Mouse (Mus musculus): ENCODE results near the gene Col20a1. TPM values are rescaled to one million over a fixed set of nuclear protein-coding genes. Genes with fewer than 3 reads are reported as not detected.

Col20a1 gene
- polyA plus RNA-seq, 1 experiment from 2014 or later, result 0.33 TPM

DNA sequence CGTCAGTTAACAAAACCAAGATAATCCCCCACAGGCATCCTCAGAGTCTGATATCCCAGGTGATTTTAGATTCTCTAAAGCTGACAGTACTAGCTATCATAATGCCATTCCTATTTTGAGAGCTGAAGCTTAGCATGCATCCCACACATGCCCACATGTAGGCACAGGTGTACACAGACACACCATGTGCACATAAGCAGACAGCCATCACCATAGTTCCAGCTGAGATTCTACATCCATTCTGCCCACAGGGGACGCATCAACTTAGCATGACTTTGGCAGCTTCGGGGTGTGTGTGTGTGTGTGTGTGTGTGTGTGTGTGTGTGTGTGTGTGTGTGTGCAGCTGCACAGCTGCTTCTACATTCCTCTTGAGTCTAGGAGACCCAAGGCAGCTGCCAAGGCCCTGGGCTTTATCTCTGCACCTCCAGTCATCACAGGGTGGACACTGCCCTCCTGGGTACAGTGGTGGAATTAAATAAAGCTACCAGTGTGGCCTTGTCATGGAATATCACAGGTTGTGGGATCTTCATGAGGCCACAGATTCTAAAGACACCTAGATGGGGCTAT lies 2.1 kb downstream of the Col20a1 start:
- Histone ChIP-seq H3K27me3 (ENCODE audit: control insufficient read depth, insufficient read depth, low read length) (no peaks in the 10 kb centered on the region), H3K4me1 (replicated peaks; ENCODE audit: control insufficient read depth, insufficient read depth, low read length) (peaks cover 5% of the 10 kb centered on the region; the same call in 1 of the 2 replicates), H3K9ac (no peak overlapping the region), H3K4me2 (replicated peaks) (no peak overlapping the region), H3K9me3 (ENCODE audit: control insufficient read depth, low read length) (no peaks in the 10 kb centered on the region), H3K27ac (no peak overlapping the region), H3K4me3 (replicated peaks; ENCODE audit: low read length) (no peak overlapping the region), H3K36me3 (replicated peaks; ENCODE audit: control insufficient read depth, insufficient read depth) (peaks cover 2% of the 10 kb centered on the region)
- DNase-seq (ENCODE audit: low spot score) (no peak), ATAC-seq (ENCODE audit: low FRiP score) (no peak)
- WGBS, result 39% methylated on average over 3 of the region's 3 CpGs

DNA sequence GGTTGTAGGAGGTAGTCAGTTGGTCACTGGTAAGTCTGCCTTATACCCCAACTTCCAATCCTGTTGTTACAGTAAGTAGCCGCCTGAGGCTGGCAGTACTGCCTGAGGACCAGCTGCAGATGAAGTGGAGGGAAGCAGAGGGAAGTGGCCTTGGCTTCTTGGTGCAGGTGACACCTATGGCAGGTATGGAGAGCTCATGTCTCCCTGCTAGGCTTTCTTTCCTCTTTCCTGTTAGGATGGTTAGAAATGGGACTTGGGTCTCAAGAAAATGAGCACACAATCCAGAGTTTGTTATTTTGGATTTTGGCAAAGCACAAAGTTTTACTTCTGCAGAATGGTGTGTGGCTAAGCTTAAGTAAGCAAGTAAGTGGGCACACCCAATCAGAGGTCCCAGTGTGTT lies 2.6 kb downstream of the Col20a1 start:
- H3K4me2 ChIP-seq (replicated peaks), result no peak overlapping the region
- H3K27me3 ChIP-seq (ENCODE audit: control insufficient read depth, insufficient read depth, low read length), result no peaks in the 10 kb centered on the region
- H3K9ac ChIP-seq, result no peak overlapping the region
- H3K4me1 ChIP-seq (replicated peaks; ENCODE audit: control insufficient read depth, insufficient read depth, low read length), result peaks cover 5% of the 10 kb centered on the region; the same call in 1 of the 2 replicates
- H3K4me3 ChIP-seq (replicated peaks; ENCODE audit: low read length), result no peak overlapping the region
- WGBS, result 87% methylated on average over 1 of the region's 1 CpGs
- DNase-seq (ENCODE audit: low spot score), result no peak
- ATAC-seq (ENCODE audit: low FRiP score), result no peak
- no peak overlapping the region for H3K27ac ChIP-seq
- H3K36me3 ChIP-seq (replicated peaks; ENCODE audit: control insufficient read depth, insufficient read depth), result no peaks in the 10 kb centered on the region; the same call in 1 of the 2 replicates
- H3K9me3 ChIP-seq (ENCODE audit: control insufficient read depth, low read length), result no peaks in the 10 kb centered on the region

DNA sequence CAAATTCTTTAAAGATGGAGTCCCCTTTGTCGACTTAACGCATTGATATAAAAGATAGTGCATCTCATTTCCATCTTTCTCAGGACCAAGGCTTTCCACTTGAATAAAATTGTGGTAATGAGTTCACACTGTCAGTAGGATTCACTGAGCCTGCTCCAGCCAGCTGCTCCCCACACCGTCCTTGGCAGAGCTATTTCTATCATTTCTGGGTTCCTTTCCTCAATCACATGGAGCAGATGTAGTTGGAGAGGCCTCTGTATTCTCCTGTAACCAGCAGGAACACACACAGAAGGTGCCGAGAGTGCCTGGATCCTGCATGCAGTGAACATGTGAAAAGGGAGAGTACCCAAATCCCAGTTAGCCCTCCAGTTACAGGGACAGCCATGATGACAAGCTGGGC lies 4.0 kb downstream of the Col20a1 start:
- WGBS, result 57% methylated on average over 4 of the region's 4 CpGs
- Histone ChIP-seq H3K4me1 (replicated peaks; ENCODE audit: control insufficient read depth, insufficient read depth, low read length) (peaks cover 5% of the 10 kb centered on the region; the same call in 1 of the 2 replicates), H3K4me3 (replicated peaks; ENCODE audit: low read length) (no peak overlapping the region), H3K9ac (no peak overlapping the region), H3K27ac (no peak overlapping the region), H3K4me2 (replicated peaks) (no peak overlapping the region), H3K27me3 (ENCODE audit: control insufficient read depth, insufficient read depth, low read length) (no peaks in the 10 kb centered on the region), H3K9me3 (ENCODE audit: control insufficient read depth, low read length) (no peaks in the 10 kb centered on the region), H3K36me3 (replicated peaks; ENCODE audit: control insufficient read depth, insufficient read depth) (no peaks in the 10 kb centered on the region)
- DNase-seq (ENCODE audit: low spot score) (no peak), ATAC-seq (ENCODE audit: low FRiP score) (no peak)

DNA sequence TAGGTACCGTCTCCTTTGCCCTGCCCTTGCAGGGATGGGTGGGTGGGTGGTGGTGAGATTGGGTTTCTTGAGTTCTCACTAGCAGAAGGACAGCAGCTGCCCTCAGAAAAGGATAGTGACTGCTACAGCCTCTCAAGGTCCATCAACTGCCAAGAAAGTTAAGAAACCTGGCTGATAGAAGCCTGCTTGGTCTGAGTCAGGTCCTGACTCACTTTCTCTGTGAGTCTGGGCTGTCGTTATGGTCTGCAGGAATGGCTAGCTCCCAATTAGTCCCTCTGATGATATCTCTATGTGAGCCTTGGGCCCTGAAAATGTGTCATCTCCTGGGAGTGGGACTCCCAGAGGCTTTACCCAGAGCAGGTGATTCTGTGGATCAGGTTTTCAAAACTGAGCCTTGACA lies 8.0 kb downstream of the Col20a1 start:
- H3K4me3 ChIP-seq (replicated peaks; ENCODE audit: low read length), result no peak overlapping the region
- no peaks in the 10 kb centered on the region for H3K4me1 ChIP-seq (replicated peaks; ENCODE audit: control insufficient read depth, insufficient read depth, low read length)
- ATAC-seq (ENCODE audit: low FRiP score) (no peak), DNase-seq (ENCODE audit: low spot score) (no peak)
- no peaks in the 10 kb centered on the region for H3K27me3 ChIP-seq (ENCODE audit: control insufficient read depth, insufficient read depth, low read length)
- H3K9me3 ChIP-seq (ENCODE audit: control insufficient read depth, low read length), result no peaks in the 10 kb centered on the region
- WGBS, result 90% methylated on average over 2 of the region's 2 CpGs
- H3K9ac ChIP-seq, result no peak overlapping the region
- H3K4me2 ChIP-seq (replicated peaks), result no peak overlapping the region
- H3K36me3 ChIP-seq (replicated peaks; ENCODE audit: control insufficient read depth, insufficient read depth), result no peaks in the 10 kb centered on the region
- no peak overlapping the region for H3K27ac ChIP-seq

DNA sequence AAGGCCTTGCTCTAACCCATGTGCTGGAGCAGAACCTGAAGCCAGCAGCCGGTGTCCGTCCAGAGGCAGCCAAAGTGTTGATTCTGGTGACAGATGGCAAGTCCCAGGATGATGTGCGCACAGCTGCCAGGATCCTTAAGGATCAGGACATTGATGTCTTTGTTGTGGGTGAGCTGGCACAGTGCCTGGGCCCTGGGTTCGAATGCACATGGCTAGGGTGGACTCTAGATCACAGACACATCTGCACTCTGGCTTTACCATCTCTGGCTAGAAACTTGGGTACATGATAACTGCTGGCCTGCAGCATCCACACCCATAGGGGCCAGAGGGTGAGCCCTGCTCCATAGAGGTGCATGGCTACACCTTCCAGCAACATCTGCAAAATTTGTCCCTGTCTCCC lies 9.1 kb downstream of the Col20a1 start:
- WGBS, result 74% methylated on average over 4 of the region's 4 CpGs
- Histone ChIP-seq H3K27me3 (ENCODE audit: control insufficient read depth, insufficient read depth, low read length) (no peaks in the 10 kb centered on the region), H3K27ac (no peak overlapping the region), H3K9me3 (ENCODE audit: control insufficient read depth, low read length) (no peaks in the 10 kb centered on the region), H3K36me3 (replicated peaks; ENCODE audit: control insufficient read depth, insufficient read depth) (no peaks in the 10 kb centered on the region), H3K4me3 (replicated peaks; ENCODE audit: low read length) (no peak overlapping the region), H3K9ac (no peak overlapping the region), H3K4me1 (replicated peaks; ENCODE audit: control insufficient read depth, insufficient read depth, low read length) (no peaks in the 10 kb centered on the region), H3K4me2 (replicated peaks) (no peak overlapping the region)
- DNase-seq (ENCODE audit: low spot score), result no peak
- ATAC-seq (ENCODE audit: low FRiP score), result no peak

DNA sequence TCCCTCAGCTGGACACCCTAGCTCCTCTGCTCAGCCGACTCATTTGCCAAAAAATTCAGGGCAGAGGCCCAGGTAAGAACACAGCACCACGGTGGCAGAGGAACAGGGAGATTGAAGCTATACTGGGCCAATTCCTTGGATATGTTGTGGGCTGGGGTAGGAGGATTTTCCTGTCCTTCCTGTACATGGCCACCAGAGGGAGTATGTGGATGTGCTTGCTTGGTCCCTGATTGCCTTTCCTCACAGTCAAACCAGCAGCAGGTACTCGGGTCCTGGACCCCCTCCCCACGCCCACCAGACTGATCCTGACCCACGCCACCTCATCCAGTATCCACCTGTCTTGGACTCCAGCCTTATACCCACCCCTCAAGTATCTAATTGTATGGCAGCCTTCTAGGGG lies 10.1 kb downstream of the Col20a1 start:
- no peak overlapping the region for H3K27ac ChIP-seq
- H3K4me1 ChIP-seq (replicated peaks; ENCODE audit: control insufficient read depth, insufficient read depth, low read length), result no peaks in the 10 kb centered on the region
- no peaks in the 10 kb centered on the region for H3K36me3 ChIP-seq (replicated peaks; ENCODE audit: control insufficient read depth, insufficient read depth)
- ATAC-seq (ENCODE audit: low FRiP score), result peak; percentile 52; the same call in 1 of the 2 replicates
- H3K9me3 ChIP-seq (ENCODE audit: control insufficient read depth, low read length), result no peaks in the 10 kb centered on the region
- H3K9ac ChIP-seq, result no peak overlapping the region
- no peak overlapping the region for H3K4me3 ChIP-seq (replicated peaks; ENCODE audit: low read length)
- WGBS, result 11% methylated on average over 5 of the region's 5 CpGs
- peak; percentile 79 for DNase-seq (ENCODE audit: low spot score)
- H3K27me3 ChIP-seq (ENCODE audit: control insufficient read depth, insufficient read depth, low read length), result no peaks in the 10 kb centered on the region
- H3K4me2 ChIP-seq (replicated peaks), result no peak overlapping the region

DNA sequence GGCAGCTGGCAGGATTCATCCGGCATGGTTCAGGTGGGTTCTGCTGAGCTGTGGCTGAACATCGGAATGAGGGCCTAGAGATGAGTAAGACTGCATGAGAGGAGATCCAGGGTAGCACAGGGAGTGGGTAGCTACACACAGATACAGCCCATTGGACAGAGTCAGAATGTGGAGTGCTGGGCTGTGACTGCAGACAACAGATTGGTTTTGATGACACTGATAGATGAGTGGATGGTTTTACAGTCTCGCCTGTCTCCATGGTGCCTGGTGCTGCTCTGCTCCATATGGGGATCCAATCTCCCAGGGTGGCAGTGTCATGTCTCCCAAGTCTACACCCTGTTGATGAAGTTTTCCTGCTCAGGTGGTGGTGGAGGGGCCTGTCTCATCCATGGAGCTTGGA lies 10.6 kb downstream of the Col20a1 start:
- WGBS, result 78% methylated on average over 3 of the region's 3 CpGs
- DNase-seq (ENCODE audit: low spot score), result no peak
- no peak for ATAC-seq (ENCODE audit: low FRiP score)
- Histone ChIP-seq H3K4me2 (replicated peaks) (no peak overlapping the region), H3K4me3 (replicated peaks; ENCODE audit: low read length) (no peak overlapping the region), H3K9me3 (ENCODE audit: control insufficient read depth, low read length) (no peaks in the 10 kb centered on the region), H3K9ac (no peak overlapping the region), H3K4me1 (replicated peaks; ENCODE audit: control insufficient read depth, insufficient read depth, low read length) (no peaks in the 10 kb centered on the region), H3K27me3 (ENCODE audit: control insufficient read depth, insufficient read depth, low read length) (no peaks in the 10 kb centered on the region), H3K36me3 (replicated peaks; ENCODE audit: control insufficient read depth, insufficient read depth) (no peaks in the 10 kb centered on the region), H3K27ac (no peak overlapping the region)

DNA sequence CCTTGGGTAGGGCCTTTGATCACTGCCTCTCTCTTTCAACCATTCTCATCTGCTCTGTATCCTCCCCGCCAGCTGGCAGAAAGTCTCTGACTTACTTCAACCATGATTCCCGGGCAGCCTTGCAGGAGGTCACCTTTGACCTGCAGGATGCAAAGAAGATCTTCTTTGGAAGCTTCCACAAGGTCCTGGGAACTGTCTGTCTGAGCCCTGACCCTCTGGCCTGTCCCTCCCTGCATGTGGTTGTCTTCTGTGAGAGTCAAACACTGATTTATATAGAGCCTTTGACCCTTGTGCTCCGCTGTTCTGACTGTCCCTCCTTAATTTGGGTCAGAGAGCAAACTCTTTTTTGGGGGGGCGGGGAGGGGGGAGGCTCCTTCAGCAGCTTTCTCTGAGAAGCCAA lies 20.7 kb downstream of the Col20a1 start:
- no peaks in the 10 kb centered on the region for H3K36me3 ChIP-seq (replicated peaks; ENCODE audit: control insufficient read depth, insufficient read depth)
- H3K4me3 ChIP-seq (replicated peaks; ENCODE audit: low read length), result no peak overlapping the region
- H3K4me1 ChIP-seq (replicated peaks; ENCODE audit: control insufficient read depth, insufficient read depth, low read length), result no peaks in the 10 kb centered on the region
- H3K27ac ChIP-seq, result no peak overlapping the region
- WGBS, result 28% methylated on average over 4 of the region's 4 CpGs
- no peaks in the 10 kb centered on the region for H3K9me3 ChIP-seq (ENCODE audit: control insufficient read depth, low read length)
- ATAC-seq (ENCODE audit: low FRiP score), result no peak
- DNase-seq (ENCODE audit: low spot score), result no peak
- no peaks in the 10 kb centered on the region for H3K27me3 ChIP-seq (ENCODE audit: control insufficient read depth, insufficient read depth, low read length)
- H3K4me2 ChIP-seq (replicated peaks), result no peak overlapping the region
- H3K9ac ChIP-seq, result no peak overlapping the region

DNA sequence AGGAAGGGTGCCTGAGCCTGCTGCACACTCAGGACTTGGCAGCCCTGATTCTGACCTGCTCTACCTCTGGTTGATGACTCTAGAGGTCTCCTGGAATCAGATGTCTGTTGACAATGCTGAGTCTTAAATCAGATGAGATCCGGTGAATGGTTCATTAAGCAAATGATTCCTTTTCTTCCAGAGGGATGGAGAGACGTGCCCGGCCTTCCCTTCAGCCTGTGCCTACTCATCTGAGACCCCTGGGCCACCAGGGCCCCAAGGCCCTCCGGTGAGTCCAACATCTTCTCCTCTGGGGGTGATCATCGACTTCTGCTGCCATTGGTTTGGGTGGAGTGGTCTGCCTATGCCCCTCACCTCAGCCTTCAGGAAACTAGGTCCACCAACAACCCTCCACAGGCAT lies 22.0 kb downstream of the Col20a1 start:
- Histone ChIP-seq H3K4me2 (replicated peaks) (no peak overlapping the region), H3K36me3 (replicated peaks; ENCODE audit: control insufficient read depth, insufficient read depth) (no peaks in the 10 kb centered on the region), H3K4me3 (replicated peaks; ENCODE audit: low read length) (no peak overlapping the region), H3K27me3 (ENCODE audit: control insufficient read depth, insufficient read depth, low read length) (no peaks in the 10 kb centered on the region), H3K27ac (no peak overlapping the region), H3K9me3 (ENCODE audit: control insufficient read depth, low read length) (no peaks in the 10 kb centered on the region), H3K4me1 (replicated peaks; ENCODE audit: control insufficient read depth, insufficient read depth, low read length) (no peaks in the 10 kb centered on the region), H3K9ac (no peak overlapping the region)
- no peak for DNase-seq (ENCODE audit: low spot score)
- 44% methylated on average over 5 of the region's 5 CpGs for WGBS
- no peak for ATAC-seq (ENCODE audit: low FRiP score)

DNA sequence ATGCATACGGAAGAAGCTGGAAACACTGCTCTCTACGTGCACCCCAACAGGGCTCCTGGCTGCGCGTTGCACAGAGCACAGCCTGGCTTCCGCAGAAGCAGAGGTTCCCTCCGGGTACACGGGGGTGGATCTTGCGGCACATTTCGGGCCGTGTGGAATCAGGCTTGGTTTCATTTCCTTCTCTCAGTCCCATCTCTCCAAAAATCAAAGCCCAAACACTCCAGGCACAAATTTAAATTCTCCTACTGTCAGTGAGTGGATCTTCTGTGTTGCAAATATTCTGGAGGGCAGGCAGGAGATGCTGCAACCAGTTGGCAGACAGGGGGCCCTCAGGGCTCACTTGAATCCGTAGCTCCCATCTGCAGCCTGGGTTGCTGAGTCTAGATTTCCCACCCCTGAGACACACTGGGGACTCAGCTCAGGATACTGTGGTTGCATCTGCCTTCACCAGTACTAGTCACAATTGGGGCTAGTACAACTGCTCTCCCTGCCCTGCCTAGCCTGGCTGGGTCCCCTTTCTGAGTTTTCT lies 45.1 kb downstream of the Col20a1 start:
- H3K4me1 ChIP-seq (replicated peaks; ENCODE audit: control insufficient read depth, insufficient read depth, low read length), result 0 out of 2 replicates have a peak, but pooled peaks cover 3% of the 10 kb centered on the region
- H3K36me3 ChIP-seq (replicated peaks; ENCODE audit: control insufficient read depth, insufficient read depth), result peaks cover 33% of the 10 kb centered on the region
- no peak overlapping the region for H3K9ac ChIP-seq
- no peaks in the 10 kb centered on the region for H3K27me3 ChIP-seq (ENCODE audit: control insufficient read depth, insufficient read depth, low read length)
- WGBS, result 86% methylated on average over 11 of the region's 11 CpGs
- no peaks in the 10 kb centered on the region for H3K9me3 ChIP-seq (ENCODE audit: control insufficient read depth, low read length)
- DNase-seq (ENCODE audit: low spot score) (no peak), ATAC-seq (ENCODE audit: low FRiP score) (no peak)
- no peak overlapping the region for H3K4me2 ChIP-seq (replicated peaks)
- no peak overlapping the region for H3K4me3 ChIP-seq (replicated peaks; ENCODE audit: low read length)
- no peak overlapping the region for H3K27ac ChIP-seq

Measured in hindbrain, embryonic 14.5 days (tissue).